Mouse (Mus musculus) MEL (cell line): ENCODE data around the gene Olfr1369-ps1.

Experiments used
- MAX ChIP-seq: IDR thresholded peaks from 2 replicates; pipeline ENCODE4 v1.6.1; 2011; ENCODE audit warnings: low read length, improper control_type of control experiment
- MAZ ChIP-seq: IDR thresholded peaks from 2 replicates; pipeline ENCODE4 v1.6.1; 2012; ENCODE audit warnings: low read depth, mild to moderate bottlenecking, inconsistent platforms, low read length, improper control_type of control experiment
- POLR2A ChIP-seq, 2 experiments: IDR thresholded peaks; 2 replicates each; pipeline ENCODE4 v1.6.1; 2011 to 2012; ENCODE audit warnings: low read length in 2 of 2, mild to moderate bottlenecking in 2 of 2, control low read depth in 1 of 2, improper control_type of control experiment in 1 of 2, low read depth in 1 of 2, moderate library complexity in 1 of 2; ENCODE audit not compliant: control insufficient read depth in 1 of 2, insufficient read depth in 1 of 2, poor library complexity in 1 of 2

GRCm38 (mm10) chr13:21161591-21161990, 50.3 kb downstream of the Olfr1369-ps1 start:
- no peak for TF ChIP-seq MAX
- TF ChIP-seq POLR2A (IDR thresholded peaks at IDR 0.05; ENCODE audit: control insufficient read depth in 1 of 2, insufficient read depth in 1 of 2, low read depth in 1 of 2, low read length in 2 of 2, poor library complexity in 1 of 2) = no peak
- no peak for TF ChIP-seq MAZ
